Mouse (Mus musculus): Measurements from ENCODE around the gene Tuba1a.
"Not testable (repeated sequence)": the region's sequence is repeated elsewhere in the genome, so short reads cannot be mapped to it uniquely, and the experiment has no call there.

Tuba1a gene

DNA sequence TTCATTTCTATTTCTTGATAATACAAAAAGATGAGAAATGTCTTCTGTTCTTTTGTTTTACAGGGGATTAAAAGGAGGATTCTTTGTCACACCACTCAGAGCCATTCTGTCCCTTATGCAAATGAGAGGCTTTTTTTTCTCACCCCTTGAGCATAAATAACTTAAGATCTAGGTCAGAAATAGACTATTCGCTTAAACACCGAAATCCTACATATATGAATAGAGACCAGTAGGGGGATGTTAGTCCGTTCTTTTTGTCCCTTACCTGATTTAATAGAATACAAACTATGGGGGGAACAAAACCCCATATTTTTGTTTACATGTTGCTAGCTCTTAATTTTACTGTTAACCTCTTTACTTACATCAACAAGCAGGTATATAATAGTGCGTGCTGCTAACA, 2.5 kb upstream of the Tuba1a start:
- in situ Hi-C loops (cut with MboI, MseI) = no loop called here

DNA sequence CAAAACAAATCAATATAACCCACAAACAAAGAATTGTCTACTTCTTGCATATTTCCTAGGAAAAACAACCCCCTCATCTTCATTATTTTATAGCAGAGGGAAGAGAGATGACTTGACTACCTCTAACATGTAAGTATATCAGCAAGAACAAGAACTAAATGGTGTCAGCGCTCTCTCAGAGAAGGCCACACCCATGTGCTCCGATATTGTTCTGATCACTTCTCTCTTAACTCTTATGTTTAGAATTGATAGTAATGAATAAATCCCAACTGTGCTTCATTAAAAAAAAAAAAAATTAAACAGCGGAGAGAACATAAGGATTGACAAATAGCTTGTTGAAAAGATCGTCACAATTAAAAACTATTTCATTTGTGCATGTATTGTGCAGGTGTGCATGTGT, 1.8 kb upstream of the Tuba1a start:
- in situ Hi-C loops (cut with MboI, MseI) = no loop called here

DNA sequence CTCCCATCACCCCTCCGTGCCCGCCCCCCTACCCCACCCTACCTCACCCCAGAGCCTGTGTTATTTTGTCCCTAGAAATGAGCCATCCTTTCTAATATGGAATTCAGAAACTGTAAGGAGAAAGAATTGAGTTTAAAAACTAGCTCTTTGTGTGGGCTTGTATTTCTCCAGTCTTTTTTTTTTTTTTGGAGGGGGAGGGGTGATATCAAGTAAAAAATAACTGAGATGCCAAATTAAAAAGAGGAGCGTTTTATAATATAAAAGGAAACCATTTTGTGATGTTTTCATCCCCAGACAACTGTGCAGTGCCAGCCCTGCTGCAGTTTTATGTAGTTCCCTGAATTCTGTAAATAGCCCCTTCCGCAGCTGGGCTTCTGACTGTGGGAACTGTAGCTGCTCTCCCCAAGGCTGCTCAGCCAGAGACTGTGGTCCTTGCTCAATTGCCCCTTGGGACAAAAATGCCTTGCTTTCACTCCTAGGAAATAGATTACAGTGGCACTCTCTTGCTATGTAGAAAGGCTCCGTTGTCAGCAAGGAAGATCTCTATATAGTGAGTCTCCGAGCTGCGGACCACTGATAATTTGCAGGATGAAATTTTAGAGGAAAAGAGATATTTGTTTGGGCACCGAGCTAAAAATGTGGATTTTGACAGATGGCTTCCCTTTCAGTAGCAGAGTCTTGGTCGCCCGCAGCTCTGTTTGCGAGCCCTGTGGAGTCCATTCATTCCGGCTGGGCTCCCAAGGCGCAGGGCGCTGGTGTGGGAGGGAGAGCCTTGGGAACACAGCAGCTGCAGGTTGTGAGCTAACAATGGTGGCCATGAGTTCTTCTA, 1.1 kb upstream of the Tuba1a start:
- in situ Hi-C loops (cut with MboI, MseI) = no loop called here

DNA sequence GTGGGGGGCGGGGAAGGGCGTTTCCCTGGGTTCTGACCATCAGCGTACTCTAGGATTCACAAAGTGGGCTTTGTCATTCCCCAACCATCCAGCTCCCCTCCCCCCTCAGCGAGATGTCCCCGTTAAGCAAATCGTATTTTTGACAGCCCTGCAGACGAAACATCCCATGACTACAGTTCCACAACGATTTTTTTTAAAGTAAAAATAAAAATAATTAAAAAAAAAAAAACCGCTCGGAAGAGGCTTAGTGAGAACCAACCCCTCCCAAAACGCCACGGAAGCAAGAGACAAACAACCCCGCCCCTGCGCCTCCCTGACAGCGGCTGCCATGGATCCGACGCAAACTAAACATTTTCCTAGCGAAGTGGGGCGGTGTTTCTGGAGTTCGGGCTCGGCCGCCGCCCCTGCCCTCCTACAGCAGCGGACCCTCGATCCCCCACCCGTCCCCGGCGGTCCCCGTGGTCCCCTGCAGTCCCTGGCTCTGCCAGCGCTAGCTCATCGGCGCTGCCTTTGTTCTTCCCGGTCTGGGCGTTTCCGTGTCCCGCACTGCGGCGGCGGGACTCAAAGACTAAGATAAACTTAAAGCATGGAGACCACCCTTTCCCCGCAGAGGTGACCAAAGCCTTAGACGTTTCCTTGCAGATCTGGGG, 627 bp downstream of the Tuba1a start:
- in situ Hi-C loops (cut with MboI, MseI) = no loop called here

DNA sequence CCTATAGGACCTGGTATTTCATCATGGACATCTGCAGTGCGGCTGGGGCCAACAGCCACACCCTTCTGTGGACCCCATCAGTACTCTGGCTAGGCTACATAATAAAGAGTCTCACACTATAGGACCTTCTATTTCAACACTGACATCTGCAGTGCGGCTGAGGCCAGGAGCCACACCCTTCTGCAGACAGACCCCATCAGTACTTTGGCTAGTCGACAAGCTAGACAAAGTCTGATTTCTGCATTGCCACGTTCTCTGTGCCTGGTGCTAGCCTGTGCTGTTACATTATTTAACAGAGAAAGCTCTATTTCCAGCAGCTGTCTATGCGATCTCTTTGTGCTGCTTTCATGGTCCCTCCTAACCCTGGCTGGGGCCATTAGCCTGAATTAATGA, 1.4 kb downstream of the Tuba1a start:
- in situ Hi-C loops (cut with MboI, MseI) = no loop called here

DNA sequence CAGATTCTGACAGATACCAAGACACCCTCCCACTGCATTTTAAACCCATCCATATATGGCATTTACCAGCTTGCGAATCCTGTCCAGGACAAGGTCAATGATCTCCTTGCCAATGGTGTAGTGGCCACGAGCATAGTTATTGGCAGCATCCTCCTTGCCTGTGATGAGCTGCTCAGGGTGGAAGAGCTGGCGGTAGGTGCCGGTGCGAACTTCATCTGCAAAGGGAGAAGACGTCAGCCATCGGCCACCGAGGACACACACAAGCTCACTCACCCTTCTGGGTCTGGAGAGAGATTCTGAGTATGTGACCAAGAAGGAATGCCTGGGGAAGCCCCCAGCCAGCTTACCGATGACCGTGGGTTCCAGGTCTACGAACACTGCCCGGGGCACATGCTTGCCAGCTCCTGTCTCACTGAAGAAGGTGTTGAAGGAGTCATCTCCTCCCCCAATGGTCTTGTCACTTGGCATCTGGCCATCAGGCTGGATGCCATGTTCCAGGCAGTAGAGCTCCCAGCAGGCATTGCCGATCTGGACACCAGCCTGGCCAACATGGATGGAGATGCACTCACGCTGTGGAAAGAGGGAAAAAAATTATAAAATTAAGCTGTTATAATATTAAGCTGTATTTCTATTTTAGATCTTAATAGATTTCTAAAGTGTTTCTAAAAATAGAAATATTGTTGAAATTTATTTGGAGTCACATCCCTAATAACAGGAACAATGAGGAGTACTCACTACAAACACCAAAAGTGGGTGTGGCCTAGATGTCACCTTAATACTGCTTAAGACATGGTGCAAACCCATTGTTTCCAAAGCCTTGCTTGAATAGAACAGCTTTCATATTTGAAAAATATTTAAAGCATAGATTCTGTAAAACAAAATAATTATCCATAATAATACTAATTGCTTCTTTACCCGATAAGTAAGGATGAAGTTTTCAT, 2.1 kb downstream of the Tuba1a start:
- in situ Hi-C loops (cut with MboI, MseI) = not testable (repeated sequence)

DNA sequence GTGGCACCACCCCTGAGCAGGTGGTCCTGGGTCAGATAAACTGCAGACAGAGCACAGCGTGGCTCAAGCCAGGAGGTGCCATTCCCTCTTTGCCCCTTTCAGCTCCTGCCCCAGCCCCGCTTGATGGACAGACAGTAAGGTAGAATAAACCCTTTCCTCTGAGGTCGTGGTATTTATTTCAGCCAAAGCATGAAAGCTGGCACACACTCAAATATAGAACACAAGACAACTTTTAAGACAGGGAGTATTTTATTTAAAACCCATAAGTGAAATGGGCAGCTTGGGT, 4.0 kb downstream of the Tuba1a start:
- in situ Hi-C loops (cut with MboI, MseI) = no loop called here

DNA sequence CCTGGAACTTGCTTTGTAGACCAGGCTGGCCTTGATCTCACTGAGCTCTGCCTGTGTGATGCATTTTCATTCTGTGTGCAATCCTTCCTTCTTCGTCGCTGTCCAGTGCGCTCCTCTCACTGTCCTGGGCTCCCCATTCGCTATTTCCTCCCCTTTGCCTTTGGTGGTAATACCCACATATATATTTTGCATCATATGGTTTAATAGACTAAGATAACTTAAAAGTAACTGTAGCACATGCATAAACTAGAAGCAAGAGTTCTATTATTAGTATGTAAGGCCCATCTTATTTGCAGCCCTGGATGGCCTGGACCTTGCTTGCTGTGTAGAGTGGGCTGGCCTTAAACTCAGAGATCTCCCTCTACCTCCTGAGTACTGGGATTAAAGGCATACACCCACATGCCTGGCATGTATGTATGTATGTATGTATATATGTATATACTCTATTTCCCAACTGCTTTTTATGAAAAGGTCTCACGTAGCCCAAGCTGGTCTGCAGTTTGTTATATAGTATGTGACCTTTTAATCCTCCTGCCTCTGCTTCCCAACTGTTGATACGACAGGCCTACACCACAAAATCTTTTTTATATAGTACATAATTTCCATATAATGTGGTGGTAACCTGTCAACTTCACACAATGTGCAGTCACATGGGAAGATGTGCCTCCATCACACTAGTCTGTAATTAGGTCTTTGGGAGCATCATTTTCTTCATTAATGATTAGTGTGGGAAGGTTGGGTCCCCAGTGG, 4.5 kb downstream of the Tuba1a start:
- in situ Hi-C loops (cut with MboI, MseI) = no loop called here

DNA sequence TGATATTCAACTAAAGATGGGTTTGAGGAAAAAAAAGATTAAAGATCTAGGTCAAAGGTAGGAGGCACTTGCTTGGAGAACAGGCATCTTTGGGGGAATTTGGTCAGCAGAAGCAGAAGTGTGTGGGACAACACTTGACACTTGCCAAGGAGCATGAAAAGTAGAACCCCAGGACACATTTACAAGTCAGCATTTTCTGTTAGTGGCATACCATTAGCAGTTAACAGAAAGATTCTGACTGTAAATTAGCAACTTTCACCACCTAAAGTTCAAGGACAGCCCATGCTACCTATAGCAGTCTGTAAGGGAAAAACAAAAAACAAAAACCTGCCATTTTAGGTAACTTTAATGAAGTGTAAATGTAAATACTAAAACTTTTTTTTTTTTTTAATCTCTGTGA, 5.1 kb downstream of the Tuba1a start:
- in situ Hi-C loops (cut with MboI, MseI) = no loop called here

DNA sequence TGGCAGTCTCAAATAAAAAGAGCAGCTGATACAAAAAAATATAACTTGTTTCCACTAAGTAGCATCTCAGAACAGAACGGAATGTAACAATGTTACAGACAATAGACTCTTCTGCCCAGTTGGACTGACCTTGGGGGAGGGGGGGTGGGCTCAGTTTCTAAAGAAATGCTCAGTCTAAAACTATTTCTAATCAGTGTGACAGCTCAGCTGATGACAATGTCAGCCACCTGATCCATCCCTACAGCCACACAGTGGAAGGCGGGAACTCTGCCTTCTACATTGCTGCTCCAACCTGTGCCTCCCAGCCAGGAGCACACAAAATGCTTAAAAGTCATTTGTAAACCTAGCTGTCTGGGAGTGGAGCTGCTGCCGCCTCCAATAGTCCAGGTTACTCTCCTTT, 5.6 kb downstream of the Tuba1a start:
- in situ Hi-C loops (cut with MboI, MseI) = no loop called here

DNA sequence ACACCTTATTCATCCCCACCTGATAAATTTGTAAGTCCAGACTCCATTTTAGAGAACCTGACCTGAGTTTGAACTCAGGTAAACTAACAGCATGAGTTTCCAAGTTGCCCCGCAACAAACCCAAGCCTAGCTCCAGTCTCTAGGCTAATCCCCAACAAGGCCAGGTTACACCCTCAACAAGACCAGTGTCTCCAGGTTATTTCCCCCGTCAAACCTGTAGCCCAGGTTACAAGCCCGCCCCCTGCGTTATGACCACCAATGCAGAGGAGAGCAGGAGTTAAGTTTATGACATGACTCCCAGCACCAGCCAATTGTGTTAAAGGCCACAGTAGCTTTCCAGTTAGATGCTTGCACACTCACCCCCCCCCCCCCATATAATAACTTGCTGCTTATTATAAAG, 10.4 kb downstream of the Tuba1a start:
- in situ Hi-C loops (cut with MboI, MseI) = loop anchor here (5.0 kb wide), 1 partner anchor 39 kb away; no protein-coding TSS in a partner anchor

DNA sequence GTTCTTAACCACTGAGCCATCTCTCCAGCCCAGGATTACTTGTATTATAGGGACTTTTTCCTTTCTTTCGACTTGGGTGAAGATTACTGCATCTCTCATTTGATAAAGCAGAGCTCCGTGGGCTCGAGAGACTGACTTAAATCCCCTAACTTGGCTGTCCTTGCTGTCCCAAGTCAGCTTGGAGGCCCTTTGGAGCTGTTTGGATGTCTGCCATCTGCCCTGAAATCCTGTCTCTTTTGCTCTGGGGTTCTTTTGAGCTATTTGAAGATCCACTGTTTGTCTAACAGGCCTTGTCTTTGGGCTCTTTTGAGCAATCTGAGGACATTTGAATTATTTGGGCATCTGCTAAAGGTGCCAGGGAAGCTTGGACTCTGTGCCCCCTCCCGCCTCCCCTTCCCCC, 11.4 kb downstream of the Tuba1a start:
- in situ Hi-C loops (cut with MboI, MseI) = loop anchor here (5.0 kb wide), 1 partner anchor 40 kb away; no protein-coding TSS in a partner anchor

DNA sequence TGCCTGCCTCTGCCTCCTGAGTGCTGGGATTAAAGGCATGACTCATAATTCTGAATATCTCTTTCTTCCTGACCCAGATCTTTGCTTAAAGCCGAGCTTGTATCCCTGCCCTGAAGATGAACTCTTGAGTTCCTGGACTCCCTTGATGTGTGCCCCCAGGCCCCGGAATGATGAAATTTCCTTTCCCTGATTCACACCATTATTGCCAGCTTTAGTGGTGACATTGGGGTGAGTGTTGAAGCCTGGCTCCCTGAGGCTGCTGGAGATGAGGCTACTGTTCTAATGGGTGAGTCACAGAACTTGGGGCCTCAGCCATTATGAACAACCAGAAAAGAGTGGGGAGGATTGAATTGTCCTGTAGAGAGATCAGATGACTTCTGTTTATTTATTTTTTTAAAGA, 12.0 kb downstream of the Tuba1a start:
- in situ Hi-C loops (cut with MboI, MseI) = loop anchor here (5.0 kb wide), 1 partner anchor 41 kb away; no protein-coding TSS in a partner anchor

DNA sequence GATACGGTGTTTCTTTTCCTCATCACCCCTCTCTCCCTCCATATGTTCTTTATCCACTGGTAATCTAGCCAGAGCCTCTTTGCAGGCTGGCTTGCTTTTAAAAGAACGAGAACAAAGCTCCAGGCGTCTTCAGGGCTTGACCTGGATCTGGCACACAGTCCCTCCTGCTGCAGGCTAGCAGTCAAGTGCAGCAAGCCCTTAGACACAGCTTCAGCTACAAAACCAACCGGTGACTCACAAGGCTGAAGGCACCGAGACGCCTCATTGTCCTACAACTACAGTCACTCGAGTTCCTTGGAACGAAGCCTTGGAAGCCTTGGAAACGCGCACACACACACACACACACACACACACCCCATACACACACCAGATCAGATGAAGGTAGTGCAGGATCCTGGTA, 12.7 kb downstream of the Tuba1a start:
- in situ Hi-C loops (cut with MboI, MseI) = loop anchor here (5.0 kb wide), 1 partner anchor 41 kb away; no protein-coding TSS in a partner anchor

DNA sequence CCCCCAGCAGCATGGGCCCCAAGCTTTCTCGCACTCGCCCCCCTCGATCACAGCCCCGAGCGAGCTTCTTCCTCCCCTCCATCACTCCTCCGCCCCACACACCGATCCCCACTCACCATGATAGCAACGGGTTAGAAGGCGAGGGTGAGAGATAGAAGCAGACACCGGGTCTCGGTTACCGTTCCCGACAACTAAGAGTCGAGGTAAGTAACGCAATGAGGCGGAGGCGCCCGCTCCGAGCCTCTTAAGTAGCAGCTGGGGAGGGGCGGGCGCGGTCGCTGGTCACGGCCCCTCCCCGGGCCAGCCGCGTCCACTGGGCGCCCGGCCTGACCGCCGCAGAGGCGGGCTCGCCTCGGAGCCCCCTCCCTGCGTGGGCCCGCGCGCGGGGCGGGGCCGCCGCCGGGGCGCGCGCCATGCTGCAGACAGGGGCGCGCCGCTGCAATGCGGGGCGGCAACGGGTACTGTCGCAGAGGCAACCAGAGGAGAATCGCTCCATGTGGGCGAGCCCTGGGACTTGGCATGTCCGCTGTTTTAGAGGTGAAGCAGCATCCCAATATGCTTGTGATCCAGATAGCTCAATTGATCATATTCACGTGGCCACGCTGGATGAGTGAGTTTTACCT, 19.2 kb downstream of the Tuba1a start, which contains the start of gene Tuba1b:
Tuba1b (minus strand) TSS at position 349 of the 623 bp plus-strand sequence.
- in situ Hi-C loops (cut with MboI, MseI) = loop anchor here (5.0 to 10.0 kb wide), 2 partner anchors 98 to 310 kb away; no protein-coding TSS in a partner anchor

DNA sequence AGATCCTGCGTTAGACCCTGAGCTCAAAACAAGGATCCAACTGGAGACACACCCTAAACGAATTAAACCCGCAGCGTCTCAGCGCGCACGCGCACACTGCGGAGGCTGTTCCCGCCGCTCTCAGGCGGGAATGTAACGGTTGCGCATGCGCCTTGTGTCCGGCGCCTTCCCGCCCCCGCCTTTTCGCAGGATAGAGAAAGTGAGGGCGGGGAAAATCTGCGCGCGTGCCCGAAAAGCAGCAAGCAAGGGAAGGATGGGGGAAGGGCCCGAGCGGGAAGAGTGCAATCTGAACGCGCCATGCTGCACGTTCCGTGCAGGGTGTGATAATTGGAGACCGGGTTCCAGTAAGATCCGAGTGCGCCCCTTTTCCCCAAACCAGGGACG, 19.7 kb downstream of the Tuba1a start:
- in situ Hi-C loops (cut with MboI, MseI) = loop anchor here (5.0 to 10.0 kb wide), 2 partner anchors 98 to 311 kb away; no protein-coding TSS in a partner anchor

DNA sequence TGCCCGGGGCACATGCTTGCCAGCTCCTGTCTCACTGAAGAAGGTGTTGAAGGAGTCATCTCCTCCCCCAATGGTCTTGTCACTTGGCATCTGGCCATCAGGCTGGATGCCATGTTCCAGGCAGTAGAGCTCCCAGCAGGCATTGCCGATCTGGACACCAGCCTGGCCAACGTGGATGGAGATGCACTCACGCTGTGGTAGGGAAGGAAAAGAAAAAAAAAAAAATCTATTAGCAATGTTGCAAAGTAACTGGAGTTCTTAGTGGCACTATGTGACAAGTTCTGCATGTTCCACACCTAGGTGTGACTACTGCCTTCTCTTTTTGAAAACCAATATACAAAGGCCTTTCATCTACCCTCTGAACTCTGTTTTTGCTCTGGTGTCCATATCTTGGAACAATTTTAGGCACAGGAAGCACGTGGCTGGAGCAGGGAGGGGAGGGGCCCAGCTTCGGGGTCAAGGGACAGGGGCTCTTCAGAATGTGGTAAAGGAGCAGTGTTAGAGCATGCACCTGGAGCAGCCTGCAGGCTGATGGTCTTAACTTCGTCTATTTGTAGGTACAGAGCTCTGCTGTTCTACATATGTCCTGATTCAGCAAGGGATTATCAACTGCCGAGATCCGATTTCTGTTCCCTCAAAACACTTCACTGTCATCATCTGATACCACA, 20.4 kb downstream of the Tuba1a start:
- in situ Hi-C loops (cut with MboI, MseI) = loop anchor here (5.0 to 10.0 kb wide), 2 partner anchors 99 to 312 kb away; no protein-coding TSS in a partner anchor

DNA sequence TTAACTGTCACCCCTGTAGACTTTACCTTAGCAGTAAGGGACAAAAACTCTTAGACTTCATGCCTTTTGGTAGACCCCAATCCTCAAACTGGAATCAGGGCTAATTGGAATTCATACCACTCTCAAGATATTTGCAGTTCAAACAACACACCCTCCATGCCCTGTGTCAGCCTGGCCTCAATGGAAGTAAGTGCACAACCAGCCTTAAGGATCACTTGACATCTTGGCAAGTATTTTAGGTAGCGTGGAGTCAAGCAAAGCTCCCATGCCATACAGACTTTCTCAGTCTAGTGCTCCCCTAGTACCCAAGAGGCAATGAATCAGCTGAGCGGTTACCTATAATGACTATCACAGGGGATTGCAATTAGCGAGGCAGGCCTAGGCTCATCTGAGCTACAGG, 22.5 kb downstream of the Tuba1a start:
- in situ Hi-C loops (cut with MboI, MseI) = loop anchor here (5.0 to 10.0 kb wide), 2 partner anchors 101 to 314 kb away; no protein-coding TSS in a partner anchor

DNA sequence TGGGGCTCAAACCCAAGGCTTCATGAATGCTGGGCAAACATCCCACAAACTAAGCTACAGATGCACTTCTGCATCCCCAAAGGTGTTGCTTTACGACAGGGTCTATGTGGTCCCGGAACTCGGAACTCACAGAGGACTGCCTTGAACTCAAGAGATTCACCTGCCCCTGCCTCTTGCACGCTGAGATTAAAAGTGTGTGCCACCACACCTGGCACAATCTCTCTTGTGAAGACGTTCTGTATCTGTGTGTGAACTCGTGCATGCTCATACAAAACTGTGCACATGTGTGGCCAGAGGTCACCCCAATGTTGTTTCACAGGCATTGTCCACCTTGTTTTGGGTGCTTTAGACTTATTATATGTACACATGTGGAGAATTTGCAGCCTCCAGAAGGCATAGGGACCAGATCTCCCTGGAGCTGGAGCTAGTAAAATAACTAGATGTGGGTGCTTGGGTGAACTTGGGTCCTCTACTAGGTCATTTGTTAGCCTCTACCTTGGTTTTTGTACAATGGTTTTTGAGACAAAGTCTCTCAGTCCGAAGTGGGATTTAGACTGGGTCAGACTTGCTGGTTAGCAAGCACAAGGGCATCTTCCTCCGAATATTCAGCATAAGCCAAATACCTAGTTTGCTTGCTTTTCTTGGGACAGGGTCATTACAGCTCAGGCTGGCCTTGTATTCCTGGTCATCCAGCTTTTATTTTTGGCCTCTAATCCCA, 23.3 kb downstream of the Tuba1a start:
- in situ Hi-C loops (cut with MboI, MseI) = loop anchor here (5.0 to 10.0 kb wide), 2 partner anchors 102 to 315 kb away; no protein-coding TSS in a partner anchor
